Mouse (Mus musculus) megakaryocyte, embryonic 14.5 days (primary cell): ENCODE data around the gene Stard9. TPM values are rescaled to one million over a fixed set of nuclear protein-coding genes. Genes with fewer than 3 reads are reported as not detected.

Experiments used
- H3K27me3 ChIP-seq: replicated peaks from 2 replicates; pipeline ENCODE3; 2012; ENCODE audit warnings: inconsistent platforms
- H3K36me3 ChIP-seq: replicated peaks from 2 replicates; pipeline ENCODE3; 2012; ENCODE audit warnings: low read length, inconsistent platforms, mixed read lengths
- H3K4me1 ChIP-seq: 2 replicates; pipeline ENCODE4 v1.6.1; 2012; ENCODE audit warnings: inconsistent platforms
- H3K4me3 ChIP-seq: replicated peaks from 2 replicates; pipeline ENCODE3; 2012; ENCODE audit warnings: moderate library complexity, mild to moderate bottlenecking, inconsistent platforms
- H3K9me3 ChIP-seq: 2 replicates; pipeline ENCODE4 v1.6.1; 2012; ENCODE audit warnings: inconsistent platforms
- FLI1 ChIP-seq: IDR thresholded peaks from 2 replicates; pipeline ENCODE4 v1.6.1; 2012; ENCODE audit warnings: low read length, inconsistent platforms, mixed read lengths
- GATA1 ChIP-seq: IDR thresholded peaks from 3 replicates; pipeline ENCODE4 v1.6.1; 2012; ENCODE audit warnings: mixed read lengths, low read length, inconsistent platforms, borderline replicate concordance
- polyA plus RNA-seq: library from polyadenylated mRNA; stranded (reverse); fragments of >175 nt; gene quantifications from 2 replicates; pipeline ENCODE4 v1.2.3, GENCODE M21; 2012; ENCODE audit warnings: low replicate concordance; ENCODE audit not compliant: insufficient read depth

Gene Stard9
- polyA plus RNA-seq, result 0.30 TPM in 1 of 2 replicates, not detected in the other

DNA sequence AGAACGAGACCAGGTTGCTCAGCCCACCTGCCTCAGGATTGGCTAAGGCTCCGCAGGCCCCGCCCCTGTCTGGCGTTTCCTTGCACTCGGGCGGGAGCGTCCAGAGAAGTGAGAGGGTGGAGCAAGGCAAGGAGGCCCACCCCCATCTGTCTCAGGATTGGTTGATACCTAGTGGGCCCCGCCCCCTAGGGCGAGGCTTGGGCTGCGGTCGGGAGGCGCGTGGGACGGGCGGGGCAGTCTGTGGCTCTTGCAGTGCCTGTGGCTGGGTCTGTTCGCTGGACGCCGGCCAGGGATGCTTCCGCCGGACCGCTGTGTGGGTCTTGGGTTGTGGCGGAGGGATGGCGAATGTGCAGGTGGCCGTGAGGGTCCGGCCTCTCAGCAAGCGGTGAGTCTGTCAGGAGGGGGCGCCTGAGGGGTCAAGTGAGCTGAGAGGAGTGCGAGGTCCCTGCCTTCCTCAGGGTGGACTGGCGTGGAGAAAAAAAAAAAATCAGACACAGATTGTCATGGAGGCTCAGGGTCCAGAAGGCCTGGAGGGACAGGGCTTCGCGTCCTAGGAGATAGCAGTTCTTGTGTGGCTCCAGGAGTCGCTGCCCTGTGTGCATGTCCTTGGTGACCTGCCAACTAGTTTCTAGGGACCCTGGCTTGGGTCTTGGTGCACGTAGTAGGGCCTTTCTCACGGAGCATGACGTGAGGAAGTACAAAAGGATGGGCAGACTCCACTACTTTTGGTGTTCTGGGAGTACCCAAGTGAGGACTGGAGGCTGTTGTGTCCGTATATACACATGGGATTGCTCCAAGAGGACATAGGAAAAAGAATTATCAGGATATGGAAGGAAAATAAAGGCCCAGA lies at the start of gene Stard9:
Gene Stard9, plus strand, starts transcription at position 236 of the 850 bp plus-strand sequence.
- Histone ChIP-seq H3K9me3 (no peaks in the 10 kb centered on the region), H3K4me3 (peak within 1 kb of the TSS; percentile 92), H3K27me3 (peaks cover 14% of the 10 kb centered on the region), H3K4me1 (peaks cover 58% of the 10 kb centered on the region), H3K36me3 (no peaks in the 10 kb centered on the region)
- TF ChIP-seq FLI1 (no peak), GATA1 (no peak)

DNA sequence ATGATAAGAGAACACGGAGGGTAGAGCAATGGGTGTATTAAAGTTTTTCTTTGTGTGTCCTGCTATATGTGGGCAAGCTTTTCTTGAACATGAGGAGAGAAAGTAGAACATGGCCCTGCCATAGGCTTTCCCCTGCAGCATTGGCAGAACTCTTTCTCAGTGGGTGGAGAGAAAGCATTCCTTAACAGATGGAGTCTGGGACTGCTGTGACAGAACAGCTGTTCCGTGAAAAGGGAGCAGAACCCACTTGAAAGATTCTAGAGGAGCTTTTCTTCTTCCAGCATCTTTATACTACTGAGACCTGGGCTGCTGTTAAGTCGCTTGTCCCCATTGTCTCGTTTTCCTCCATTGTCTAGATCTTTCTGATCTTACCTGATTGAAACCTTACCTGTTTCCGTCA lies 39.2 kb upstream of the Stard9 start:
- Histone ChIP-seq H3K9me3 (no peaks in the 10 kb centered on the region), H3K36me3 (peaks cover 90% of the 10 kb centered on the region), H3K4me3 (no peak overlapping the region), H3K4me1 (peaks cover 24% of the 10 kb centered on the region), H3K27me3 (no peaks in the 10 kb centered on the region)
- no peak for TF ChIP-seq FLI1
- no peak for TF ChIP-seq GATA1

- no peaks in the 10 kb centered on the region for H3K9me3 ChIP-seq
- no peaks in the 10 kb centered on the region for H3K27me3 ChIP-seq
- no peak overlapping the region for H3K4me3 ChIP-seq
- H3K36me3 ChIP-seq, result peaks cover 90% of the 10 kb centered on the region
- peaks cover 32% of the 10 kb centered on the region for H3K4me1 ChIP-seq
- TF ChIP-seq FLI1 (no peak), GATA1 (no peak)
Observed at GRCm38 (mm10) chr2:120592227-120592626, 36.7 kb upstream of the Stard9 start.

- Histone ChIP-seq H3K9me3 (no peaks in the 10 kb centered on the region), H3K4me1 (peaks cover 46% of the 10 kb centered on the region), H3K36me3 (peaks cover 92% of the 10 kb centered on the region), H3K27me3 (no peaks in the 10 kb centered on the region), H3K4me3 (no peak overlapping the region)
- TF ChIP-seq FLI1 (no peak), GATA1 (no peak)
Observed at GRCm38 (mm10) chr2:120597734-120598133, 31.2 kb upstream of the Stard9 start.

- H3K9me3 ChIP-seq, result no peaks in the 10 kb centered on the region
- no peak overlapping the region for H3K4me3 ChIP-seq
- TF ChIP-seq FLI1 (no peak), GATA1 (no peak)
- peaks cover 92% of the 10 kb centered on the region for H3K36me3 ChIP-seq
- peaks cover 39% of the 10 kb centered on the region for H3K4me1 ChIP-seq
- H3K27me3 ChIP-seq, result no peaks in the 10 kb centered on the region
Observed at GRCm38 (mm10) chr2:120599506-120599905, 29.4 kb upstream of the Stard9 start.

DNA sequence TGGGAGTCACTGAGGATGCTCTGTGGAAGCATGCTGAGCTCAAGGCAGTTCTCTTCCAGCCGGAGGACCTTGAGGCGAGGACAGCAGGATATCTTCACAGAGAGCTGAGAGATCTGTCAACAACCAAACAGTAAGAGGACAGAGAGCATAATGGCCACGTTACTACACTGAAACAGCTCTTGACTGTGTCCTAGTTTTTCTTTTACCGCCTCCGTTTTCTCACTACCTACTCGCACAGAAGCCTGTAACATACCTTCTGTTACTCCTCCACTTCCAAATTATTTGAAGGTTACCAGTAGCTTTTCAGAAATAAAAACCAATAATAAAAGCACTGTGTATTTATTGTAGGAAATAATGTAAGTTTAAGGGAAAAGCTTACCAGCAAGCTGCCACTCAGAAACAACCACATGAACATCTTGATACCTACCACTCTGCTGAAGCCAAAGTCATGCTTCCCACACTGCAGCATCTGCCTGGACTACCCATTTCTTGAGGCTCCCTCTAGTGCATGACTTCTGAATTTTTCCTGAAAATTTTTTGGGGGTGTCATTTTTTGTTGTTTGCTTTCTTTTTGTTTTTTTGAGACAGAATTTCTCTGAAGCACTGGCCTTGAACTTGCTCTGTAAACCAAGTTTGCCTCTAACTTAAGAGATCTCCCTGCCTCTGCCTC lies 22.8 kb upstream of the Stard9 start:
- H3K27me3 ChIP-seq, result no peaks in the 10 kb centered on the region
- no peak overlapping the region for H3K4me3 ChIP-seq
- H3K4me1 ChIP-seq, result peaks cover 48% of the 10 kb centered on the region
- H3K9me3 ChIP-seq, result no peaks in the 10 kb centered on the region
- peaks cover 56% of the 10 kb centered on the region for H3K36me3 ChIP-seq
- TF ChIP-seq FLI1 (no peak), GATA1 (no peak)

- TF ChIP-seq GATA1 (no peak), FLI1 (no peak)
- H3K36me3 ChIP-seq, result peaks cover 50% of the 10 kb centered on the region
Observed at GRCm38 (mm10) chr2:120608830-120609723, 19.8 kb upstream of the Stard9 start, which contains the start of the genes Haus2 and Lrrc57. Haus2 (plus strand) TSS chr2:120609383. Lrrc57 (minus strand) TSS chr2:120609520.

DNA sequence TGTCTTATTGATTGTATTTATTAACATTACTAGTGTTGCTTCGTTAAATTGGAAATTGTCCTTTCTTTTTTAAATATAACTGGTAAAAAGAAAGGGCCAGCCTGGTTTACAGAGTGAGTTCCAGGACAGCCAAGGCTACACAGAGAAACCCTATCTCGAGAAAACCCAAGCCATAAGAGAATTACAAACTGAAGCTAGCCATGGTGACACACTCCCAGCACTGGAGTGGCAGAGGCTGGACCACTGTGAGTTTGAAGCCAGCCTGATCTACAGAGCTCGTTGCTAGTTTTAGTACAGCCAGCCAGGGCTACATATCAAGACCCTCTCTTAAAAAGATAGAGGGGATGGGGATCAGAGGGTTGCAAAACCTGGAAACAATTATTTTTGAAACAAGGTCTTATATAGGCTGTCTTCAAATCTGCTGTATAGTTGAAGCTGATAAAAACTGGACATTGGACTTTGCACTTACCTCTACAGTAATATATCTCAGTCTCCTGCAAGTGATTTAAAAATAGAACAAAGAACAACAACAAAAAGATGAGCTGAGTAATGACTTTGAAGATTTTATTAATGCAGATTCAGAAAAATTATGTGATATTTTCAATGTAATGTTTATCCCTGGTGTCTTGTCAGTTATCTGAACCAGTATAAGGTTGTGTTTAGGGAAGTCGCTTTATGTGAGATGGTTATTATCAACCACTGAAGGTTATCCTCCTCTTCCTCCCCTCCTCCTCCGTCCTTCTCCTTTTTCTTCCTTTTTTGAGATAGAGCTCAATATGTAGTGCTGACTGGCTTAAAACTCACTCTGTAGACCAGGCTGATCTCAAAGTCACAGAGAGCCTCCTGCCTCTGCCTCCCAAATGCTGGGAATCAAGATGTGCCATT lies 12.4 kb upstream of the Stard9 start:
- H3K36me3 ChIP-seq, result peaks cover 80% of the 10 kb centered on the region
- no peaks in the 10 kb centered on the region for H3K27me3 ChIP-seq
- H3K9me3 ChIP-seq, result no peaks in the 10 kb centered on the region
- peaks cover 19% of the 10 kb centered on the region; the same call in 1 of the 2 replicates for H3K4me1 ChIP-seq
- H3K4me3 ChIP-seq, result no peak overlapping the region
- no peak for TF ChIP-seq GATA1
- TF ChIP-seq FLI1, result no peak

More at GRCm38 (mm10) chr2:120608830-120609723, 19.8 kb upstream of the Stard9 start, which contains the start of the genes Haus2 and Lrrc57:
- Histone ChIP-seq H3K27me3 (no peaks in the 10 kb centered on the region), H3K4me3 (peak within 1 kb of the TSS; percentile 93), H3K4me1 (peaks cover 60% of the 10 kb centered on the region), H3K9me3 (no peaks in the 10 kb centered on the region)

DNA sequence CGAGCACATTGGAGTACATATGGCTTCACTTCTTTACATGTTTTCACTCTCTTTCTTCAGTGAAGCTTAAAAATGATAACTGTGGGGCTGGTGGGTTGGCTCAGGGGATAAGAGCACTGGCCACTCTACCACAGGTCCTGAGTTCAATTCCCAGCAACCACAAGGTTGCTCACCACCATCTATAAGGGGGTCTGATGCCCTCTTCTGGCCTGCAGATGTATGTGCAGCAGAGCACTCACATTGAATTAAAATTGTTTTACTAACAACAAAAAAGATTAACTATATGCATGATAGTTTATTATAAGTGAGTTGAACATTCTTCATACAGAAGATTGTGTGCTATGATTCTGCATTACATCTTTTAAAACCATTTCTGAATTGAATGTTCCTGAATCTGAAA lies 9.4 kb upstream of the Stard9 start:
- Histone ChIP-seq H3K4me1 (peaks cover 9% of the 10 kb centered on the region; the same call in 1 of the 2 replicates), H3K4me3 (no peak overlapping the region), H3K9me3 (no peaks in the 10 kb centered on the region), H3K36me3 (peaks cover 58% of the 10 kb centered on the region), H3K27me3 (no peaks in the 10 kb centered on the region)
- TF ChIP-seq FLI1, result no peak
- no peak for TF ChIP-seq GATA1
